Mouse (Mus musculus) liver, embryonic 13.5 days (tissue): ENCODE results near the gene Zc3h12c. TPM values are rescaled to one million over a fixed set of nuclear protein-coding genes. Genes with fewer than 3 reads are reported as not detected.

Experiments
- ATAC-seq: fragments of 200-750 bp; cut with Nextera tagmentation; 2 replicates; pipeline ENCODE4 v1.8.0; 2017; ENCODE audit warnings: low read depth, mild to moderate bottlenecking, moderate number of reproducible peaks, moderate library complexity
- DNase-seq: peaks from one replicate; pipeline ENCODE4 v3.0.0; 2022
- H3K27ac ChIP-seq: fragments of 300-500 bp; sonication (generic); 2 replicates; pipeline ENCODE4 v1.5.1; 2015; ENCODE audit warnings: moderate library complexity, mild to moderate bottlenecking, inconsistent platforms
- H3K27me3 ChIP-seq: fragments of 300-500 bp; sonication (generic); 2 replicates; pipeline ENCODE4 v1.6.1; 2015; ENCODE audit warnings: mild to moderate bottlenecking, inconsistent platforms
- H3K36me3 ChIP-seq: fragments of 300-500 bp; sonication (generic); 2 replicates; pipeline ENCODE4 v1.6.1; 2015; ENCODE audit warnings: mild to moderate bottlenecking, inconsistent platforms
- H3K4me1 ChIP-seq: fragments of 300-500 bp; sonication (generic); replicated peaks from 2 replicates; pipeline ENCODE4 v1.6.1; 2015; ENCODE audit warnings: inconsistent platforms
- H3K4me2 ChIP-seq: fragments of 300-500 bp; sonication (generic); 2 replicates; pipeline ENCODE4 v1.6.1; 2015; ENCODE audit warnings: inconsistent platforms, mild to moderate bottlenecking, moderate library complexity
- H3K4me3 ChIP-seq: fragments of 300-500 bp; sonication (generic); replicated peaks from 2 replicates; pipeline ENCODE4 v1.5.1; 2015; ENCODE audit warnings: mild to moderate bottlenecking, inconsistent platforms
- H3K9ac ChIP-seq: fragments of 300-500 bp; sonication (generic); 2 replicates; pipeline ENCODE4 v1.6.1; 2015; ENCODE audit warnings: mild to moderate bottlenecking, inconsistent platforms
- H3K9me3 ChIP-seq: fragments of 300-500 bp; sonication (generic); replicated peaks from 2 replicates; pipeline ENCODE4 v1.6.1; 2016; ENCODE audit warnings: inconsistent platforms
- WGBS: fragments of 180-500 bp; shearing (Covaris S2); methylation state at CpG from one replicate; pipeline ENCODE4 v1.1.7; 2015; ENCODE audit not compliant: insufficient replicate concordance; 5-methylcytosine and 5-hydroxymethylcytosine counted together
- polyA plus RNA-seq: library from polyadenylated mRNA; unstranded; fragments of >200 nt; fragmentation: Nextera tagmentation; extraction: Ambion mirVana; gene quantifications from 2 replicates; pipeline ENCODE4 v1.2.1, GENCODE M21; 2015

The Zc3h12c gene
- polyA plus RNA-seq: 0.40 and 0.45 TPM in 2 replicates

GRCm38 (mm10) chr9:52167863-52168685 lies at the start of gene Zc3h12c:
Gene Zc3h12c, minus strand, starts transcription at chr9:52168572.
- H3K27ac ChIP-seq: 0 out of 2 replicates have a peak within 1 kb of the TSS, but pooled peaks have one; percentile 13
- peak within 1 kb of the TSS; percentile 71 for H3K4me3 ChIP-seq
- peaks cover 31% of the 10 kb centered on the region for H3K4me1 ChIP-seq
- peak within 1 kb of the TSS; percentile 86 for H3K4me2 ChIP-seq
- peak within 1 kb of the TSS; percentile 79 for H3K9ac ChIP-seq
- H3K36me3 ChIP-seq: no peaks in the 10 kb centered on the region
- under 1% methylated on average over 100 of the region's 100 CpGs for WGBS
- DNase-seq: peak; percentile 23
- H3K27me3 ChIP-seq: peaks cover 50% of the 10 kb centered on the region
- ATAC-seq: peak; percentile 80
- H3K9me3 ChIP-seq: no peaks in the 10 kb centered on the region

GRCm38 (mm10) chr9:52217636-52218035 lies 49.3 kb upstream of the Zc3h12c start:
- no peaks in the 10 kb centered on the region for H3K36me3 ChIP-seq
- 26% methylated on average over 4 of the region's 4 CpGs for WGBS

GRCm38 (mm10) chr9:52215291-52215690 lies 46.9 kb upstream of the Zc3h12c start:
- ATAC-seq: no peak
- 68% methylated on average over 3 of the region's 3 CpGs for WGBS
- no peaks in the 10 kb centered on the region for H3K4me1 ChIP-seq
- no peak overlapping the region for H3K27ac ChIP-seq
- H3K4me2 ChIP-seq: no peak overlapping the region
- no peaks in the 10 kb centered on the region for H3K36me3 ChIP-seq
- H3K4me3 ChIP-seq: no peak overlapping the region
- H3K27me3 ChIP-seq: no peaks in the 10 kb centered on the region
- no peak for DNase-seq
- no peaks in the 10 kb centered on the region for H3K9me3 ChIP-seq
- no peak overlapping the region for H3K9ac ChIP-seq

More at GRCm38 (mm10) chr9:52217636-52218035, 49.3 kb upstream of the Zc3h12c start:
- Histone ChIP-seq H3K4me1 (no peaks in the 10 kb centered on the region), H3K27me3 (no peaks in the 10 kb centered on the region), H3K4me2 (no peak overlapping the region), H3K9me3 (no peaks in the 10 kb centered on the region), H3K9ac (no peak overlapping the region), H3K4me3 (no peak overlapping the region), H3K27ac (no peak overlapping the region)
- ATAC-seq (no peak), DNase-seq (no peak)

GRCm38 (mm10) chr9:52212416-52212815 lies 44.0 kb upstream of the Zc3h12c start:
- no peaks in the 10 kb centered on the region for H3K4me1 ChIP-seq
- ATAC-seq: no peak
- no peak overlapping the region for H3K9ac ChIP-seq
- 69% methylated on average over 6 of the region's 6 CpGs for WGBS
- no peak overlapping the region for H3K27ac ChIP-seq
- H3K36me3 ChIP-seq: no peaks in the 10 kb centered on the region
- no peak for DNase-seq
- H3K9me3 ChIP-seq: no peaks in the 10 kb centered on the region
- no peak overlapping the region for H3K4me3 ChIP-seq
- no peak overlapping the region for H3K4me2 ChIP-seq
- no peaks in the 10 kb centered on the region for H3K27me3 ChIP-seq

- H3K9ac ChIP-seq: no peak overlapping the region
- H3K27me3 ChIP-seq: no peaks in the 10 kb centered on the region
- H3K9me3 ChIP-seq: no peaks in the 10 kb centered on the region
- DNase-seq (no peak), ATAC-seq (no peak)
- H3K36me3 ChIP-seq: no peaks in the 10 kb centered on the region
- no peaks in the 10 kb centered on the region for H3K4me1 ChIP-seq
- H3K4me3 ChIP-seq: no peak overlapping the region
- H3K4me2 ChIP-seq: no peak overlapping the region
- no peak overlapping the region for H3K27ac ChIP-seq
- 56% methylated on average over 3 of the region's 3 CpGs for WGBS
Observed at GRCm38 (mm10) chr9:52208510-52209030, 40.2 kb upstream of the Zc3h12c start.

- Histone ChIP-seq H3K4me2 (no peak overlapping the region), H3K4me1 (no peaks in the 10 kb centered on the region), H3K9ac (no peak overlapping the region), H3K27ac (no peak overlapping the region), H3K4me3 (no peak overlapping the region), H3K9me3 (no peaks in the 10 kb centered on the region), H3K36me3 (no peaks in the 10 kb centered on the region), H3K27me3 (no peaks in the 10 kb centered on the region)
- 69% methylated on average over 4 of the region's 4 CpGs for WGBS
- ATAC-seq: no peak
- DNase-seq: no peak
Observed at GRCm38 (mm10) chr9:52203189-52203588, 34.8 kb upstream of the Zc3h12c start.

GRCm38 (mm10) chr9:52200271-52200670 lies 31.9 kb upstream of the Zc3h12c start:
- WGBS: 62% methylated on average over 4 of the region's 4 CpGs
- Histone ChIP-seq H3K9me3 (no peaks in the 10 kb centered on the region), H3K36me3 (no peaks in the 10 kb centered on the region), H3K9ac (no peak overlapping the region), H3K4me2 (no peak overlapping the region), H3K27ac (no peak overlapping the region), H3K4me3 (no peak overlapping the region), H3K4me1 (no peaks in the 10 kb centered on the region), H3K27me3 (no peaks in the 10 kb centered on the region)
- DNase-seq (no peak), ATAC-seq (no peak)

- ATAC-seq: no peak
- H3K4me2 ChIP-seq: no peak overlapping the region
- 76% methylated on average over 3 of the region's 3 CpGs for WGBS
- peaks cover 6% of the 10 kb centered on the region for H3K4me1 ChIP-seq
- no peak overlapping the region for H3K4me3 ChIP-seq
- no peak overlapping the region for H3K27ac ChIP-seq
- no peak overlapping the region for H3K9ac ChIP-seq
- no peaks in the 10 kb centered on the region for H3K9me3 ChIP-seq
- no peak for DNase-seq
- no peaks in the 10 kb centered on the region for H3K36me3 ChIP-seq
- no peaks in the 10 kb centered on the region for H3K27me3 ChIP-seq
Observed at GRCm38 (mm10) chr9:52195853-52196252, 27.5 kb upstream of the Zc3h12c start.

GRCm38 (mm10) chr9:52193851-52194250 lies 25.5 kb upstream of the Zc3h12c start:
- Histone ChIP-seq H3K4me3 (no peak overlapping the region), H3K9me3 (no peaks in the 10 kb centered on the region), H3K4me2 (no peak overlapping the region), H3K4me1 (peaks cover 6% of the 10 kb centered on the region), H3K36me3 (no peaks in the 10 kb centered on the region), H3K27me3 (no peaks in the 10 kb centered on the region), H3K27ac (no peak overlapping the region), H3K9ac (no peak overlapping the region)
- peak; percentile 21 for DNase-seq
- ATAC-seq: peak; percentile 76; the same call in 1 of the 2 replicates
- 50% methylated on average over 5 of the region's 5 CpGs for WGBS

GRCm38 (mm10) chr9:52190907-52191306 lies 22.5 kb upstream of the Zc3h12c start:
- no peak for DNase-seq
- no peak overlapping the region for H3K4me3 ChIP-seq
- no peaks in the 10 kb centered on the region for H3K9me3 ChIP-seq
- H3K27me3 ChIP-seq: peaks cover 5% of the 10 kb centered on the region; the same call in 1 of the 2 replicates
- no peak overlapping the region for H3K9ac ChIP-seq
- peaks cover 6% of the 10 kb centered on the region for H3K4me1 ChIP-seq
- ATAC-seq: no peak
- 71% methylated on average over 4 of the region's 4 CpGs for WGBS
- H3K27ac ChIP-seq: no peak overlapping the region
- no peak overlapping the region for H3K4me2 ChIP-seq
- H3K36me3 ChIP-seq: no peaks in the 10 kb centered on the region

GRCm38 (mm10) chr9:52188106-52188505 lies 19.7 kb upstream of the Zc3h12c start:
- WGBS: 56% methylated on average over 8 of the region's 8 CpGs
- Histone ChIP-seq H3K9ac (no peak overlapping the region), H3K4me1 (no peaks in the 10 kb centered on the region), H3K36me3 (no peaks in the 10 kb centered on the region), H3K4me2 (no peak overlapping the region), H3K27ac (no peak overlapping the region), H3K27me3 (peaks cover 5% of the 10 kb centered on the region; the same call in 1 of the 2 replicates), H3K4me3 (no peak overlapping the region), H3K9me3 (no peaks in the 10 kb centered on the region)
- no peak for DNase-seq
- ATAC-seq: no peak
